Mouse (Mus musculus): ENCODE measurements around the gene Bicdl1. TPM values are rescaled to one million over a fixed set of nuclear protein-coding genes. Genes with fewer than 3 reads are reported as not detected.
"Not testable (repeated sequence)": the region's sequence is repeated elsewhere in the genome, so short reads cannot be mapped to it uniquely, and the experiment has no call there.

Bicdl1 gene
- polyA plus RNA-seq, 1 experiment: 5.7 TPM

GRCm38 (mm10) chr5:115755501-115755900 lies 24.1 kb upstream of the Bicdl1 start:
- no peak overlapping the region for H3K27ac ChIP-seq (ENCODE audit: insufficient read depth, low read length)
- H3K4me1 ChIP-seq (ENCODE audit: control insufficient read depth, insufficient read depth, low read length): no peaks in the 10 kb centered on the region
- TF ChIP-seq POLR2A (IDR thresholded peaks at IDR 0.05; ENCODE audit: low read depth, low read length) (no peak), CTCF (IDR thresholded peaks at IDR 0.05; ENCODE audit: borderline replicate concordance, insufficient read depth, low read length) (no peak)
- H3K4me3 ChIP-seq (ENCODE audit: insufficient read depth, low read length): no peak overlapping the region

- no peak for TF ChIP-seq POLR2A (IDR thresholded peaks at IDR 0.05; ENCODE audit: low read depth, low read length)
- no peak for TF ChIP-seq CTCF (IDR thresholded peaks at IDR 0.05; ENCODE audit: borderline replicate concordance, insufficient read depth, low read length)
- Histone ChIP-seq H3K4me1 (ENCODE audit: control insufficient read depth, insufficient read depth, low read length) (no peaks in the 10 kb centered on the region), H3K27ac (ENCODE audit: insufficient read depth, low read length) (no peak overlapping the region), H3K4me3 (ENCODE audit: insufficient read depth, low read length) (no peak overlapping the region)
Observed at GRCm38 (mm10) chr5:115754831-115755230, 23.4 kb upstream of the Bicdl1 start.

GRCm38 (mm10) chr5:115752883-115753282 lies 21.5 kb upstream of the Bicdl1 start:
- Histone ChIP-seq H3K27ac (ENCODE audit: insufficient read depth, low read length) (no peak overlapping the region), H3K4me1 (ENCODE audit: control insufficient read depth, insufficient read depth, low read length) (no peaks in the 10 kb centered on the region), H3K4me3 (ENCODE audit: insufficient read depth, low read length) (no peak overlapping the region)
- TF ChIP-seq CTCF (IDR thresholded peaks at IDR 0.05; ENCODE audit: borderline replicate concordance, insufficient read depth, low read length): no peak
- TF ChIP-seq POLR2A (IDR thresholded peaks at IDR 0.05; ENCODE audit: low read depth, low read length): no peak

GRCm38 (mm10) chr5:115751916-115752315 lies 20.5 kb upstream of the Bicdl1 start:
- H3K27ac ChIP-seq (ENCODE audit: insufficient read depth, low read length); H3K4me1 ChIP-seq (ENCODE audit: control insufficient read depth, insufficient read depth, low read length): not testable (repeated sequence)

GRCm38 (mm10) chr5:115748316-115748715 lies 16.9 kb upstream of the Bicdl1 start:
- H3K4me1 ChIP-seq (ENCODE audit: control insufficient read depth, insufficient read depth, low read length): no peaks in the 10 kb centered on the region
- no peak overlapping the region for H3K27ac ChIP-seq (ENCODE audit: insufficient read depth, low read length)
- TF ChIP-seq CTCF (IDR thresholded peaks at IDR 0.05; ENCODE audit: borderline replicate concordance, insufficient read depth, low read length) (no peak), POLR2A (IDR thresholded peaks at IDR 0.05; ENCODE audit: low read depth, low read length) (no peak)
- no peak overlapping the region for H3K4me3 ChIP-seq (ENCODE audit: insufficient read depth, low read length)

More at GRCm38 (mm10) chr5:115751916-115752315, 20.5 kb upstream of the Bicdl1 start:
- H3K4me3 ChIP-seq (ENCODE audit: insufficient read depth, low read length): not testable (repeated sequence)

- TF ChIP-seq POLR2A (IDR thresholded peaks at IDR 0.05; ENCODE audit: low read depth, low read length): no peak
- no peak for TF ChIP-seq CTCF (IDR thresholded peaks at IDR 0.05; ENCODE audit: borderline replicate concordance, insufficient read depth, low read length)
- H3K4me3 ChIP-seq (ENCODE audit: insufficient read depth, low read length): no peak overlapping the region
- no peaks in the 10 kb centered on the region for H3K4me1 ChIP-seq (ENCODE audit: control insufficient read depth, insufficient read depth, low read length)
- H3K27ac ChIP-seq (ENCODE audit: insufficient read depth, low read length): no peak overlapping the region
Observed at GRCm38 (mm10) chr5:115745319-115745718, 13.9 kb upstream of the Bicdl1 start.

- TF ChIP-seq CTCF (IDR thresholded peaks at IDR 0.05; ENCODE audit: borderline replicate concordance, insufficient read depth, low read length): no peak
- no peak for TF ChIP-seq POLR2A (IDR thresholded peaks at IDR 0.05; ENCODE audit: low read depth, low read length)
- no peak overlapping the region for H3K4me3 ChIP-seq (ENCODE audit: insufficient read depth, low read length)
- no peaks in the 10 kb centered on the region for H3K4me1 ChIP-seq (ENCODE audit: control insufficient read depth, insufficient read depth, low read length)
- H3K27ac ChIP-seq (ENCODE audit: insufficient read depth, low read length): no peak overlapping the region
Observed at GRCm38 (mm10) chr5:115738032-115738431, 6.6 kb upstream of the Bicdl1 start.

GRCm38 (mm10) chr5:115734570-115734969 lies 3.1 kb upstream of the Bicdl1 start:
- no peak for TF ChIP-seq POLR2A (IDR thresholded peaks at IDR 0.05; ENCODE audit: low read depth, low read length)
- TF ChIP-seq CTCF (IDR thresholded peaks at IDR 0.05; ENCODE audit: borderline replicate concordance, insufficient read depth, low read length): no peak
- no peaks in the 10 kb centered on the region for H3K4me1 ChIP-seq (ENCODE audit: control insufficient read depth, insufficient read depth, low read length)
- no peak overlapping the region for H3K27ac ChIP-seq (ENCODE audit: insufficient read depth, low read length)
- no peak overlapping the region for H3K4me3 ChIP-seq (ENCODE audit: insufficient read depth, low read length)

GRCm38 (mm10) chr5:115732849-115733216 lies 1.4 kb upstream of the Bicdl1 start:
- Histone ChIP-seq H3K27ac (ENCODE audit: insufficient read depth, low read length) (no peak overlapping the region), H3K4me1 (ENCODE audit: control insufficient read depth, insufficient read depth, low read length) (no peaks in the 10 kb centered on the region), H3K4me3 (ENCODE audit: insufficient read depth, low read length) (peak overlapping the region; percentile 36)
- TF ChIP-seq POLR2A (IDR thresholded peaks at IDR 0.05; ENCODE audit: low read depth, low read length): no peak
- TF ChIP-seq CTCF (IDR thresholded peaks at IDR 0.05; ENCODE audit: borderline replicate concordance, insufficient read depth, low read length): no peak

GRCm38 (mm10) chr5:115732176-115732848 lies 891 bp upstream of the Bicdl1 start:
- H3K4me1 ChIP-seq (ENCODE audit: control insufficient read depth, insufficient read depth, low read length): no peaks in the 10 kb centered on the region
- peak overlapping the region; percentile 36 for H3K4me3 ChIP-seq (ENCODE audit: insufficient read depth, low read length)
- no peak overlapping the region for H3K27ac ChIP-seq (ENCODE audit: insufficient read depth, low read length)
- TF ChIP-seq CTCF (IDR thresholded peaks at IDR 0.05; ENCODE audit: borderline replicate concordance, insufficient read depth, low read length): no peak
- no peak for TF ChIP-seq POLR2A (IDR thresholded peaks at IDR 0.05; ENCODE audit: low read depth, low read length)

Data from embryonic fibroblast, embryonic 13.5 days (primary cell).